Mouse (Mus musculus) ES-E14 (cell line): Measurements from ENCODE around the gene Cdh22. TPM values are rescaled to one million over a fixed set of nuclear protein-coding genes. Genes with fewer than 3 reads are reported as not detected.

Experiments used
- DNase-seq: peaks from one replicate; pipeline ENCODE4 v3.0.0-alpha.2; 2013; ENCODE audit warnings: low read depth, low spot score
- H3K27ac ChIP-seq: 2 replicates; pipeline ENCODE4 v1.5.1; 2012; ENCODE audit warnings: low read depth, mild to moderate bottlenecking, low read length, moderate library complexity, mixed read lengths; ENCODE audit not compliant: poor library complexity, insufficient read depth, severe bottlenecking
- H3K36me3 ChIP-seq: 2 replicates; pipeline ENCODE4 v1.6.1; 2012; ENCODE audit warnings: mild to moderate bottlenecking, low read length, moderate library complexity, mixed read lengths; ENCODE audit not compliant: control insufficient read depth, poor library complexity, insufficient read depth, severe bottlenecking
- H3K4me1 ChIP-seq, 2 experiments: fragments of 150-350 bp in 1 of 2; sonication (generic) in 1 of 2; 2 replicates each; pipeline ENCODE4 v1.6.1; 2012; ENCODE audit warnings: low read length in 2 of 2, mild to moderate bottlenecking in 1 of 2, mixed read lengths in 1 of 2; ENCODE audit not compliant: control insufficient read depth in 2 of 2, insufficient read depth in 2 of 2, poor library complexity in 1 of 2
- H3K4me3 ChIP-seq, 2 experiments: fragments of 150-350 bp in 1 of 2; sonication (generic) in 1 of 2; 2 replicates each; pipeline ENCODE4 v1.5.1; 2012; ENCODE audit warnings: low read length in 2 of 2, low read depth in 1 of 2, mild to moderate bottlenecking in 1 of 2, mixed read lengths in 1 of 2; ENCODE audit not compliant: insufficient read depth in 1 of 2, poor library complexity in 1 of 2, severe bottlenecking in 1 of 2
- H3K9ac ChIP-seq: 2 replicates; pipeline ENCODE4 v1.6.1; 2012; ENCODE audit warnings: low read depth, mild to moderate bottlenecking, low read length, mixed read lengths; ENCODE audit not compliant: poor library complexity, insufficient read depth, severe bottlenecking
- H3K9me3 ChIP-seq: fragments of 150-350 bp; sonication (generic); 2 replicates; pipeline ENCODE4 v1.6.1; 2012; ENCODE audit warnings: low read depth, mild to moderate bottlenecking, low read length; ENCODE audit not compliant: control insufficient read depth, insufficient read depth
- CHD2 ChIP-seq: IDR thresholded peaks from 2 replicates; pipeline ENCODE4 v1.6.1; 2014; ENCODE audit warnings: mild to moderate bottlenecking, low read depth, low read length, inconsistent platforms
- HCFC1 ChIP-seq: IDR thresholded peaks from 2 replicates; pipeline ENCODE4 v1.6.1; 2012; ENCODE audit warnings: low read length, inconsistent platforms, borderline replicate concordance; ENCODE audit not compliant: insufficient read depth
- MAFK ChIP-seq: IDR thresholded peaks from 2 replicates; pipeline ENCODE4 v1.6.1; 2014; ENCODE audit warnings: mild to moderate bottlenecking, low read depth, low read length, inconsistent platforms; ENCODE audit not compliant: insufficient read depth
- ZC3H11A ChIP-seq: IDR thresholded peaks from 2 replicates; pipeline ENCODE4 v1.6.1; 2012; ENCODE audit warnings: low read depth, mild to moderate bottlenecking, inconsistent platforms, low read length, borderline replicate concordance
- ZNF384 ChIP-seq: IDR thresholded peaks from 2 replicates; pipeline ENCODE4 v1.6.1; 2012; ENCODE audit warnings: low read depth, low read length, inconsistent platforms
- in situ Hi-C, 2 experiments: fragments of 600-800 bp; cut with MboI; formaldehyde crosslinking; loops; one replicate each; pipeline ENCODE4 v1.15.1; 2025; ENCODE audit warnings: low sequenced_read_pairs in 2 of 2, inconsistent platforms in 1 of 2; ENCODE audit not compliant: unreplicated experiment in 2 of 2
- total RNA-seq: library from RNA; depleted of rRNA; stranded (reverse); fragments of 300-350 nt; gene quantifications from 2 replicates; pipeline ENCODE4 v1.2.3, GENCODE M21; 2012

Gene Cdh22
- total RNA-seq, 1 experiment = 0.13 TPM

DNA sequence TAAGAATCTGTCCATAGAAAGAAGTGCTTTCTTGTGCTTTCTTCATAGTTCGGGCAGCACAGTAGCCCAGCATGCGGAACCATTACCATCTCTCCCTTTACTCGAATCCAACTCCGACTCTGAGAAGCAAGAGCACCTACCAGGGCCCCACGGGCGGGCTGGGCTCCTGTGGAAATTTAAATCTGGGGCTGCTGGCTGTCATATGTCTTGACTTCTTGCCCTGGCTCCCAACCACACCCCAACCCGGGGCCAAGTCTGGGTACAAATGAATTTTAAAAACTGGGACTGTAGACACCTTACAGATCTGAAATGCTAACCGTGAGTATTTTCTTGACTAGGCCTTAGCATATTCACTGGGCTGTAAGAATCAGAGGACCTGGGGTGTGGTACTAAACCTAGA lies 18.6 kb upstream of the Cdh22 start:
- Histone ChIP-seq H3K4me1 (peaks cover 2 to 10% of the 10 kb centered on the region in 2 experiments; a peak in 2 of 4 replicates), H3K36me3 (no peaks in the 10 kb centered on the region), H3K27ac (no peak overlapping the region), H3K9me3 (no peaks in the 10 kb centered on the region), H3K9ac (no peak overlapping the region), H3K4me3 (no peak overlapping the region)
- no peak for DNase-seq
- TF ChIP-seq ZNF384 (no peak), MAFK (no peak)
- in situ Hi-C loops = no loop called here

DNA sequence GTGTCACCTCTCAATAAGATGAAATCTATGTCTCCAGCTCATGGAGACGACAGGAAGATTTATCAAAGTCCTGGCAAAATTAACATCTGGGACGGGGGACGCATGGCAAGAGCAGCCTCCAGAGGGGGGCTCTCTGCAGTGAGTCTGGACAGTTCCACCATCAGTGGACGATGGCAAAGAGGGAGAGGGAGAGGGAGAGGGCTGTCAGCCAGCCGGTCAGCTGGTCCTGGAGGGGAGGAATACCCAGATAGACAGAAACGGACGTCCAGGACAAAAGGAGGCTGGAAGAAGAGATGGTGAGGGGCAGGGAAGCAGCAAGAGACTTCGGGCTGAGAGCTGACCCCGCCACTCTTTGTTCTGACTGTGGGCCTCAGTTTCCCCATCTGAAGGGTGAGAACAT lies 18.1 kb upstream of the Cdh22 start:
- Histone ChIP-seq H3K9me3 (no peaks in the 10 kb centered on the region), H3K36me3 (no peaks in the 10 kb centered on the region), H3K9ac (no peak overlapping the region), H3K4me1 (peaks cover 2 to 10% of the 10 kb centered on the region in 2 experiments; a peak in 2 of 4 replicates), H3K4me3 (no peak overlapping the region), H3K27ac (no peak overlapping the region)
- in situ Hi-C loops = no loop called here
- no peak for TF ChIP-seq MAFK
- no peak for TF ChIP-seq CHD2
- no peak for TF ChIP-seq ZNF384
- TF ChIP-seq ZC3H11A = no peak
- TF ChIP-seq HCFC1 = no peak
- no peak for DNase-seq

DNA sequence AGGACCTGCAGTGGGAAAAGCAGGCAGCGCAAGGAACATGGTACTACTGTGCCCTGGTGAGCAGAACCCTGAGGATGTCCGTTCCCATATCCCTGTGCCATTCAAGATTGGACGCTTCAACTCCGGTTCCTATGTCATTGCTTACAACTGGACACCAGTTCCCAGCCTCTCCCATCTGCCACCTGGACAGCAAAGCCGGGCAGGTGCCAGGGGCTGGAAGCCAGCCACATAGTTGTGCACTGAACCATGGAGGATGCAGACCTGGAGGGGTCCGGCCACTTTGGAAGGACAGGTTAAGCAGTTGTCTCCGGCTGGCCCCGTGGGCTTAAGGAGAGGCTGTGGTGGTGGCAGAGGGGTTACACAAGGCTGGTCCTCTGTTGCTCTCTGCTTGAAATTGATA lies 17.7 kb upstream of the Cdh22 start:
- H3K9ac ChIP-seq = no peak overlapping the region
- in situ Hi-C loops = no loop called here
- TF ChIP-seq HCFC1 (no peak), CHD2 (no peak), ZC3H11A (no peak)
- H3K9me3 ChIP-seq = no peaks in the 10 kb centered on the region
- DNase-seq = no peak
- no peak overlapping the region for H3K27ac ChIP-seq
- H3K4me3 ChIP-seq = no peak overlapping the region
- H3K36me3 ChIP-seq = no peaks in the 10 kb centered on the region
- H3K4me1 ChIP-seq = peaks cover 2 to 10% of the 10 kb centered on the region in 2 experiments; a peak in 2 of 4 replicates

DNA sequence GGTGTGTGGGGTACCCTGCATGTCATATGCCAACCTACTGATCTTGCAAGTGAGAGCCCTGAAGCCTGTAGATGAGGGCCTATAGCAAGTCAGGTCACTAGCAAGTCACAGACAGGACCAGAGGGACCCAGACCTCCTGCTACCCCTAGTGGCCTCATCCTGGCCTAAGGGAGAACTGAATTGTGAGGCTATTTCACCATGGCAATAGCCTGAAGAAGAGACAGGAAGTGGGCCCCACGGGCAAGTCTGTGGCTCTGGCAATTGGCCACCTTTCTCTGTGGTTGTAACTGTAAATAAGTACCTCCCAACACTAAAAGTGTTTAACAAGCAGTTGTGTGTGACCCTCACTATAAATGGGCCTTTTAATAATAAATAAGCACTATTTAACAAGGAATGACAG lies 16.2 kb upstream of the Cdh22 start:
- H3K9me3 ChIP-seq = no peaks in the 10 kb centered on the region
- no peak overlapping the region for H3K27ac ChIP-seq
- DNase-seq = no peak
- H3K4me3 ChIP-seq = no peak overlapping the region
- in situ Hi-C loops = no loop called here
- H3K36me3 ChIP-seq = no peaks in the 10 kb centered on the region
- H3K9ac ChIP-seq = no peak overlapping the region
- H3K4me1 ChIP-seq = peaks cover 2 to 14% of the 10 kb centered on the region in 2 experiments; a peak in 2 of 4 replicates
- TF ChIP-seq ZNF384 (no peak), HCFC1 (no peak), ZC3H11A (no peak), MAFK (no peak), CHD2 (no peak)

DNA sequence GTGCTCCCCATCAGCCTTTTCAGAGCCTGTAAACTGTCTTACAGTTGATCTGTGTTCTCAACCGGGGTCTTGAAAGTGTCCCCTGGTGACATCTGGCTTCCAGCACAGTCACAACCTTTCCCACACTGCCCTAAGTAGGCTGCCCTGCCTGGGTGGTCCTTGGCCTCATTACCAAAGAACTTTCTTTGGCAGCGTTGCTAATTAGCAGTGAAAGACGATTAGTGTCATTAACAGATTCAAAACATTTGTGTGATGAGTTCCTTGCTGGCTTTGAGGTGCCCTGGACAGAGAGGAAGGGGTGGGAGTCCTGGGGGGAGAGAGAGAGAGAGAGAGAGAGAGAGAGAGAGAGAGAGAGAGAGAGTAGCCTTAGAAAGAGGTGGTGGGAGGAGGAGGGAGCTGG lies 14.3 kb upstream of the Cdh22 start:
- H3K9me3 ChIP-seq = no peaks in the 10 kb centered on the region
- in situ Hi-C loops = no loop called here
- H3K4me3 ChIP-seq = no peak overlapping the region
- no peaks in the 10 kb centered on the region for H3K36me3 ChIP-seq
- no peak for TF ChIP-seq ZC3H11A
- no peak for TF ChIP-seq MAFK
- no peak for TF ChIP-seq ZNF384
- H3K27ac ChIP-seq = no peak overlapping the region
- no peak for DNase-seq
- H3K4me1 ChIP-seq = peaks cover 0 to 4% of the 10 kb centered on the region in 2 experiments; a peak in 1 of 4 replicates
- no peak overlapping the region for H3K9ac ChIP-seq
